Mouse (Mus musculus) hindbrain, embryonic 14.5 days (tissue): ENCODE measurements around the gene Casq2. TPM values are rescaled to one million over a fixed set of nuclear protein-coding genes. Genes with fewer than 3 reads are reported as not detected.

Experiments
- polyA plus RNA-seq: library from polyadenylated mRNA; unstranded; fragments of >200 nt; fragmentation: Nextera tagmentation; extraction: Ambion mirVana; gene quantifications from 2 replicates; pipeline ENCODE4 v1.2.1, GENCODE M21; 2014

The Casq2 gene
- polyA plus RNA-seq, 1 experiment from 2014 or later = 0.32 TPM

Other genes with a start within 250 kb of the Casq2 start
- 0.08 and 0.12 TPM in 2 replicates for gene Mab21l3, start 237.5 kb upstream of the Casq2 start, polyA plus RNA-seq
- gene Slc22a15, start 162.0 kb upstream of the Casq2 start, polyA plus RNA-seq = 6.1 and 6.4 TPM in 2 replicates
- gene Nhlh2, start 76.3 kb upstream of the Casq2 start, polyA plus RNA-seq = 27.2 and 29.4 TPM in 2 replicates
- gene Vangl1, start 118.3 kb downstream of the Casq2 start, polyA plus RNA-seq = 9.0 and 11.6 TPM in 2 replicates